Mouse (Mus musculus): Measurements from ENCODE around the gene Xlr5c.

DNA sequence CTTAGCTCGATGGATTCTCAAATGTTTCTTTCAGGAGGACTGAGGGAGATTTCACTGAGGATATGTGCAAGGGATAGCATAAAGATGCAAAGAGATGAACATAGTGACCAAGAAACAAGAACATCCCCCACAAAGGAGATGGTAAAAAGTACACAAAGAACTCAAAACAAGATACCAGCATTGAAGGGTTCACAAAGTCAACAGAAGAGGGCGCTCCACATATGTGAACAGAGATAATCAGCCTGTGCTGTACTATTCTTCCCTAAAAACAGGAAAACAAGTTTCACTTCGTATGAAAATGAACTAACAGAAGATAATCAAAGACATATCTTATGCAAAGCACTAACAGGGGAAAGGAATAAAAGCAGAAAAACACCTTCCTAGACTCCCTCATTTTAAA lies 19.7 kb upstream of the Xlr5c start:
- TF ChIP-seq CTCF (IDR thresholded peaks at IDR 0.05; ENCODE audit: low read depth) (peak; percentile 65), EP300 (IDR thresholded peaks at IDR 0.05; ENCODE audit: low read depth) (no peak)
